Mouse (Mus musculus) hindbrain, embryonic 14.5 days (tissue): Measurements from ENCODE around the gene Reps1. TPM values are rescaled to one million over a fixed set of nuclear protein-coding genes. Genes with fewer than 3 reads are reported as not detected.

Source experiments
- ATAC-seq: fragments of 200-750 bp; cut with Nextera tagmentation; 2 replicates; pipeline ENCODE4 v1.8.0; 2017; ENCODE audit warnings: moderate number of reproducible peaks, mild to moderate bottlenecking, moderate TSS enrichment, moderate library complexity; ENCODE audit not compliant: low FRiP score
- DNase-seq: peaks from one replicate; pipeline ENCODE4 v3.0.0-alpha.2; 2015; ENCODE audit warnings: low spot score
- H3K27ac ChIP-seq: fragments of 300-500 bp; sonication (generic); 2 replicates; pipeline ENCODE4 v1.5.1; 2014; ENCODE audit warnings: mild to moderate bottlenecking, moderate library complexity
- H3K27me3 ChIP-seq: fragments of 300-500 bp; sonication (generic); 2 replicates; pipeline ENCODE4 v1.6.1; 2014; ENCODE audit warnings: mild to moderate bottlenecking, low read length, mixed read lengths; ENCODE audit not compliant: control insufficient read depth, insufficient read depth
- H3K36me3 ChIP-seq: fragments of 300-500 bp; sonication (generic); replicated peaks from 2 replicates; pipeline ENCODE4 v1.6.1; 2014; ENCODE audit not compliant: control insufficient read depth, insufficient read depth
- H3K4me1 ChIP-seq: fragments of 300-500 bp; sonication (generic); replicated peaks from 2 replicates; pipeline ENCODE4 v1.6.1; 2014; ENCODE audit warnings: antibody characterized with exemption, low read length, mixed read lengths; ENCODE audit not compliant: control insufficient read depth, insufficient read depth
- H3K4me2 ChIP-seq: fragments of 300-500 bp; sonication (generic); replicated peaks from 2 replicates; pipeline ENCODE4 v1.6.1; 2014; ENCODE audit warnings: mild to moderate bottlenecking, moderate library complexity
- H3K4me3 ChIP-seq: fragments of 300-500 bp; sonication (generic); replicated peaks from 2 replicates; pipeline ENCODE4 v1.5.1; 2014; ENCODE audit warnings: mild to moderate bottlenecking, low read length
- H3K9ac ChIP-seq: fragments of 300-500 bp; sonication (generic); 2 replicates; pipeline ENCODE4 v1.6.1; 2014
- H3K9me3 ChIP-seq: fragments of 300-500 bp; sonication (generic); 2 replicates; pipeline ENCODE4 v1.6.1; 2016; ENCODE audit warnings: low read length; ENCODE audit not compliant: control insufficient read depth
- WGBS: fragments of 180-500 bp; shearing (Covaris S2); extraction: QIAGEN DNeasy Blood & Tissue Kit; methylation state at CpG from one replicate; pipeline ENCODE4 v1.1.7; 2014; 5-methylcytosine and 5-hydroxymethylcytosine counted together
- polyA plus RNA-seq: library from polyadenylated mRNA; unstranded; fragments of >200 nt; fragmentation: Nextera tagmentation; extraction: Ambion mirVana; gene quantifications from 2 replicates; pipeline ENCODE4 v1.2.1, GENCODE M21; 2014

Reps1 gene
- polyA plus RNA-seq, 1 experiment from 2014 or later, result 22.5 TPM

DNA sequence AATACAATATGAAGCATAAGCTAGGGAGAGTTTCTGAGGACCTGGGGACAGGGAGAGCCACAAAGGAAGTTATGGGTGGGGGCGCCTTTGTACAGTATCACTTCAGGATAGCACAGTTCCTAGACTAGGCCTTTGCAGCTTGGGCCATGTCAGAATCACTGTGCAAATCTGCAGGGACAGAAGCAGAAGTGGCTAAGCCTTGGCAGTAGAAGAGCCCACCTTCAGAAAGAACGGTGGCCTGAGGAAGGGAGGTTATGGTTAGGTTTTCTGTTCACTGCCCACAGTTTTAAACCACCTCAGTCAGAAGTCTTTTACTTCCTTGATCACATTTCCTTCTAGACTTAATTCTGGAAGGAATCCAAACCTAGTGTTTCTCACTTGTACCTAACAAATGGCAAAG lies 15.0 kb downstream of the Reps1 start:
- Histone ChIP-seq H3K4me3 (no peak overlapping the region), H3K27ac (peak overlapping the region; percentile 70), H3K9me3 (no peaks in the 10 kb centered on the region), H3K9ac (no peak overlapping the region), H3K27me3 (no peaks in the 10 kb centered on the region), H3K4me2 (no peak overlapping the region), H3K36me3 (no peaks in the 10 kb centered on the region), H3K4me1 (peaks cover 19% of the 10 kb centered on the region; the same call in 1 of the 2 replicates)
- WGBS, result 87% methylated on average over 2 of the region's 2 CpGs
- DNase-seq (no peak), ATAC-seq (no peak)

DNA sequence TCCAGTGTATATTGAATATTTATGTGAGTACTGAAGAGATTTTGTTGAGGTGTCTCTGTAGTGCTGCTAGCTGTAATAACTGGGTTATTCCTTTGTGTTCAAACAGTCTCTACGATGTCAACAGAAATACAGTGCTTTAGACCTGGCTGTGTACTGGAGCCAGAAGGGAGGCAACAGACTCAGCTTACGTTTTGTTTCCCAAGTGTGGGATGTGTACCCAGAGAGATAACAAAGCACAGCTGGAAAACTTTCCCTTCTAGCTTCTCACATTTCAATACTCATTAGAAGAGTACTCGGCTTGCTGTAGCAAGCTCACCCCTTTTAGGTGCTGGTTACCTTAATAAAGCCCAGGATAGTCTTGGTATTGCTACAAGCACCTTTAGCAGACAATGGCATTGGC lies 17.2 kb downstream of the Reps1 start:
- Histone ChIP-seq H3K27me3 (no peaks in the 10 kb centered on the region), H3K4me1 (peaks cover 7% of the 10 kb centered on the region; the same call in 1 of the 2 replicates), H3K9ac (no peak overlapping the region), H3K36me3 (no peaks in the 10 kb centered on the region), H3K27ac (no peak overlapping the region), H3K9me3 (no peaks in the 10 kb centered on the region), H3K4me3 (no peak overlapping the region), H3K4me2 (no peak overlapping the region)
- DNase-seq (no peak), ATAC-seq (no peak)
- WGBS, result 80% methylated on average over 3 of the region's 3 CpGs

DNA sequence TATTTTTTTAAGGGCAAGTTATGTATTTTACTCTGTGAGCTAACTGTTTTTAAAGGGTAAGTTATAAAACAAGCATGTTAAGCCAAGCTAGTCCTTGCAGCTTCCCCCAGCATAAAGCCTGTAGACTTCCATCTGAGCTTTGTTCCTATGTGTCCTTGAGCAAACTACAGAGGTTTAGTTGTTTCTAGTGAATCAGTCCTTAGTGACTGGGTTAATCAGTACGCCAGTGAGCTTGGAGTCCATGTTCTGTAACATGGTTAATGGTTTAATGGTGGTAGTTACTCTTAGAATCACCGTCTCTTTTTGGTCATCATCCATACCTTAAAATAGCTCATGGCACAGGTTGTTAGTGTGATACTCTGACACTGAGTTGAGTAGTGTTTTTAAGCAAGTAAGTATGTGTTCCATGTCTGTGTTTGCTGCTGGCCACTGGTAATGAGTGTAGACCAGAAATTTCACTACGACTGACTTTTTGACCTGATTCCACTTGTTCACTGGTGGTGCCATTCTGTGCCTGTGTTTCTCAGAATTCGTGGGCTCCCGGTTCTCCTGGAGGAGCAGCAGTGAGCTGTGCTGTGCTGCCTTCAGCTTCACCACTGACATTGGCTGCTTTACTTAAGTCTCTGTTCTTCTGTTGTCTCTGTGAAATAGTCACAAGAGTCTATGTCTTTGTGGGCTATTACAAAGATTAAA lies 18.9 kb downstream of the Reps1 start:
- no peak overlapping the region for H3K9ac ChIP-seq
- H3K9me3 ChIP-seq, result no peaks in the 10 kb centered on the region
- no peaks in the 10 kb centered on the region for H3K27me3 ChIP-seq
- H3K36me3 ChIP-seq, result no peaks in the 10 kb centered on the region
- no peak overlapping the region for H3K4me2 ChIP-seq
- H3K27ac ChIP-seq, result no peak overlapping the region
- DNase-seq (no peak), ATAC-seq (no peak)
- 0 out of 2 replicates have a peak, but pooled peaks cover 7% of the 10 kb centered on the region for H3K4me1 ChIP-seq
- no peak overlapping the region for H3K4me3 ChIP-seq
- WGBS, result 91% methylated on average over 5 of the region's 5 CpGs

DNA sequence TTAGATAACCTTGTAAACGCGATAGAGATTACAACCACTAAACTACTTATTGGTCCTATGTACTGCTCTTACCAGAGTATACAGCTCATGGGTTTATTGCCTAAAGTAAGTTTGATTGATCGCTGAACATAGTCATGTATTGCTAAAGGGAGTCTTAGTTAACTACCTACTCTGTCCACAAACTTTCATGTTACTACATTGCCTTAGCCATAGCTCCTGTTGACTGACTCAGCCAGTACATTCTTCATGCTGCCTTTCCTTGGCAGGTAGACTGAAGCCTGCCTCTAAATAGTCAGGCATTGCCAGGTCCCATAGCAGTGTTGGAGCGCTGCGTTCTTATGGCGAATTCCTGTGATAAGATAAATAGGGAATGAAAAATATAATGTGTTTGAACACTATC lies 20.2 kb downstream of the Reps1 start:
- no peak overlapping the region for H3K4me2 ChIP-seq
- 97% methylated on average over 6 of the region's 6 CpGs for WGBS
- no peak overlapping the region for H3K27ac ChIP-seq
- H3K4me1 ChIP-seq, result peaks cover 9% of the 10 kb centered on the region; the same call in 1 of the 2 replicates
- no peak overlapping the region for H3K4me3 ChIP-seq
- H3K36me3 ChIP-seq, result no peaks in the 10 kb centered on the region
- no peak for ATAC-seq
- H3K9me3 ChIP-seq, result no peaks in the 10 kb centered on the region
- H3K27me3 ChIP-seq, result no peaks in the 10 kb centered on the region
- H3K9ac ChIP-seq, result no peak overlapping the region
- no peak for DNase-seq

DNA sequence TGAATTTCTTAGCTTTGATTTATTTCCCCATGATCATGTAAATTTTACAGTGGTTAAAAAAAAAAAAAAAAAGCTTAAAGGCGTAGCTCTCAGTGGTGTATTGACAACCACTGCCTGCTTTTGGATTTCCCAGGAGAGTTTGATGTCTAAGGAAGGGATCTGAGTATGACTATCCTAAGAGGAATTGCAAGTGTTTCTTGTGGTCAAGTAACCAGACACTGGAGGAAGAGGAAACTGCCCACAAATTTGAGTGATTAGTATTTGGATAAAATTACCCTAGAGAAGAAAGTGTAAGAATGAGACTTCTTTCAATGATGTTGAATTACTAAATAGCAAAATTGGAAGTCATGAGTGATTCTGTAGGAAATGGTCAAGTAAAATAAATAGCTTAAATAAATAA lies 25.9 kb downstream of the Reps1 start:
- Histone ChIP-seq H3K9me3 (0 out of 2 replicates have a peak, but pooled peaks cover 6% of the 10 kb centered on the region), H3K36me3 (no peaks in the 10 kb centered on the region), H3K9ac (no peak overlapping the region), H3K4me1 (peaks cover 8% of the 10 kb centered on the region; the same call in 1 of the 2 replicates), H3K27me3 (no peaks in the 10 kb centered on the region), H3K4me2 (no peak overlapping the region), H3K27ac (no peak overlapping the region), H3K4me3 (no peak overlapping the region)
- 71% methylated on average over 1 of the region's 1 CpGs for WGBS
- DNase-seq (no peak), ATAC-seq (no peak)

DNA sequence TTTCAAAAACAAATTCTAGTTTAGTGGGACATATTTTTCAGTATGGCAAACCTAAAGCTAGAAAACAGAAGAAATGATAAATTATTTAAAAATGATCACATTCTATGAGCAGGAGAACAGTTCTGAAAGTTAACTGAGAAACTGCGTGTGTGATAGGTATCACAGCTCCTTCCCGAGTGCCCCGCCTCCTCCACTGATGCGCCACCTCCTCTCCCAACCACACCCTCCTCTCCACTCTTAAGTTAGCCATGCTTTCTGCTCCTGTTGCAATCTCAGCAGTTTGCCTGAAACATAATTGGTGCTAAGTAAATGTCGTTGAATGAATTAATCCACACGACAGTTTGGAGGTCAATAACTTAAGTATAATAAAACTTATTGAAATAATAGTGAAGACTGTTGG lies 27.1 kb downstream of the Reps1 start:
- peaks cover 8% of the 10 kb centered on the region; the same call in 1 of the 2 replicates for H3K4me1 ChIP-seq
- H3K27me3 ChIP-seq, result no peaks in the 10 kb centered on the region
- DNase-seq (no peak), ATAC-seq (no peak)
- H3K36me3 ChIP-seq, result no peaks in the 10 kb centered on the region
- 0 out of 2 replicates have a peak, but pooled peaks cover 10% of the 10 kb centered on the region for H3K9me3 ChIP-seq
- no peak overlapping the region for H3K9ac ChIP-seq
- no peak overlapping the region for H3K27ac ChIP-seq
- H3K4me2 ChIP-seq, result no peak overlapping the region
- no peak overlapping the region for H3K4me3 ChIP-seq
- 96% methylated on average over 6 of the region's 6 CpGs for WGBS

DNA sequence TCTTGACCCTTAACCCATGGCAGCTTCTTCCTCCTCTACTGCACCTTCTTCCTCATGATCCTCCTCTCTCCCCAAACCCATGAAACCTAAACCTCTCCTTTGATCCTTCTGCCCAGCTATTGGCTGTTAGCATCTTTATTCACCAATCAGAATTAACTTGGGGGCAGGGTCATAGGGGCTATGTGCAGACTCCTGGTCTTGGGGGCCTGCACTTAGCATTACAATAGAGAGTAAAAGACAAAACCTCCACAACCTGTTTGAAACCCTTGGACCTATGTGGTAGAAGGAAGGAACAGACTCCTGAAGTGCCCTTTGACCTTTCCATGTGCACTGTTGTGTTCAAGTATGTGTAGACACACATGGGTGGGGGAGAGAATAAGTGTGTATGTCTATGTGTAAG lies 35.0 kb downstream of the Reps1 start:
- no peak overlapping the region for H3K4me3 ChIP-seq
- H3K27ac ChIP-seq, result no peak overlapping the region
- H3K4me1 ChIP-seq, result no peaks in the 10 kb centered on the region
- H3K36me3 ChIP-seq, result peaks cover 44% of the 10 kb centered on the region
- no peak for ATAC-seq
- H3K4me2 ChIP-seq, result no peak overlapping the region
- H3K9ac ChIP-seq, result no peak overlapping the region
- 0 out of 2 replicates have a peak, but pooled peaks cover 10% of the 10 kb centered on the region for H3K9me3 ChIP-seq
- DNase-seq, result no peak
- H3K27me3 ChIP-seq, result no peaks in the 10 kb centered on the region

DNA sequence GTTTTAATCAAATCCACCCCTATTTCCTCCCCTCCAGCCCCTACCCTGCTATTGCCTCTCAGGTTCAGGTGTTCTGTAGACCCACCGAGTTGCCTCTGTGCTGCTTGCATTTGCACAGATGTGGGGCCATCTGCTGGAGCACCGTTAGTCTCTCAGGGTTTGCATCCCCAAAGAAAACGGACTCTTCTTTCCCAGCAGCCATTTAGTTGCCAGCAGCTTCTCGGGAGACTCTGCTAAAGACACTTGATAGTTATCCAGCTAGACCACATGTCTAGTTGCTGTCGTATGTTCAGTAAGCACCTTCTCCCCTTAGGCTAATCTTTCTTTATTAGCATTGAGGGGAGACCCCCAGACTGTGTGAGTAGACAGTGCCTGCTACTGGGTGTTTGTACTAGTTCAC lies 46.5 kb downstream of the Reps1 start:
- H3K9me3 ChIP-seq, result no peaks in the 10 kb centered on the region
- peaks cover 29% of the 10 kb centered on the region for H3K36me3 ChIP-seq
- no peaks in the 10 kb centered on the region for H3K4me1 ChIP-seq
- DNase-seq, result no peak
- H3K27me3 ChIP-seq, result no peaks in the 10 kb centered on the region
- no peak overlapping the region for H3K27ac ChIP-seq
- no peak overlapping the region for H3K4me2 ChIP-seq
- 61% methylated on average over 5 of the region's 5 CpGs for WGBS
- H3K9ac ChIP-seq, result no peak overlapping the region
- ATAC-seq, result 0 out of 2 replicates have a peak, but pooled peaks have one; percentile 37
- no peak overlapping the region for H3K4me3 ChIP-seq

DNA sequence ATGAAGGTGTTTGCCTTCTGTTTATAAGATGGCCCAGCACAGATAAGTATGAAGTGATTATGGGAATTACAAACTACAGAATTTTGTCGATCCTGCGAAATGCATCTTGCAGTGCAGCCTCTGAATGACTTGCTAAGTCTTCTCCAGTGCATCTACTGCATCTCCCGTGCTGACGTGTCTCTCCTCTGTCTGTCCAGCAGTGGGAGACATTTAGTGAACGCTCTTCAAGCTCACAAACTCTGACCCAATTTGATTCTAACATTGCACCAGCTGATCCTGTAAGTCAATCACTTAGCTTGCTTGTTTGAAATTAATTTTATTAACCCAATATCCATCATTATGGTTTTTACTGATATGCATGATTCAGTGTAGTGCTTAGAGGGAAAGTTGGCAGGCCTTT lies 51.8 kb downstream of the Reps1 start:
- WGBS, result 82% methylated on average over 5 of the region's 5 CpGs
- peaks cover 30% of the 10 kb centered on the region for H3K36me3 ChIP-seq
- no peaks in the 10 kb centered on the region for H3K27me3 ChIP-seq
- H3K9me3 ChIP-seq, result no peaks in the 10 kb centered on the region
- H3K9ac ChIP-seq, result no peak overlapping the region
- no peak overlapping the region for H3K27ac ChIP-seq
- no peak overlapping the region for H3K4me2 ChIP-seq
- DNase-seq, result no peak
- no peaks in the 10 kb centered on the region for H3K4me1 ChIP-seq
- no peak overlapping the region for H3K4me3 ChIP-seq
- ATAC-seq, result no peak

DNA sequence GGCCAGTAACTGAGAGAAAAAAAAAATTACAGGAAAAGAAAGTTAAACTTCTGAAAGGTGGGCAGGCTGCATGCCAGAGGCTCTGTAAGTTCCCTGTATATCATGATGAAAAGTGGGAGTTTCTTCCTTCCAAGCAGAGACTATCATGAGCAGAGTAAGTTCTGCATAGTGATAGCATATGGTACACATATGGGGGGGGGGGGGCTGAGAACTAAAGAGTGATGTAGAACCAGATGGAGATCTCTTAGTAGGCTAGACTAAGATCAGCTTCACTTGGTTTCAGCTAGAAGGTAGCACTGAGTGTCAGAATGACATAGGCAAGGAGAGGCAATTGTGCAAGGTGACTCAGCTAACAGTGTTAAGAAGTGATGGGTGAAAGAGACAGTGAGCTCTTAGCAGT lies 55.3 kb downstream of the Reps1 start:
- Histone ChIP-seq H3K27ac (no peak overlapping the region), H3K9me3 (no peaks in the 10 kb centered on the region), H3K4me2 (no peak overlapping the region), H3K4me1 (no peaks in the 10 kb centered on the region), H3K4me3 (no peak overlapping the region), H3K27me3 (no peaks in the 10 kb centered on the region), H3K36me3 (peaks cover 28% of the 10 kb centered on the region), H3K9ac (no peak overlapping the region)
- no peak for DNase-seq
- no peak for ATAC-seq
